Mouse (Mus musculus): Measurements from ENCODE around the gene Lmbr1l.

DNA sequence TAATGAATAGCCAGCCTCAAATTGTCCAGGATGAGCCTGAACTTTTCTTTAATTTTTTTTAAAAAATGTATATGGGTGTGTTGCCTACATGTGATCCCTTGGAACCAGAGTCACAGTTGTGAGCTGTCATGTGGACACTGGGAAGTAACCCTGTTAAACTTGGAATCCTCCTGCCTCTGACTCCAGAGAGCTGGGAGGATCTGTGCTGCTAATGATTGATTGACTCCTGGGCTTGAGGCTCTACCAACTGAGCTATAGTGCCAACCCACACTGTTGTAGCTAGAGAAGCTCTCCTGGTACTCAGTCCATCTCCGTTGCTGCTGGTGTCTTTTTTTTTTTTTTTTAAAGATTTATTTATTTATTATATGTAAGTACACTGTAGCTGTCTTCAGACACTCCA, 33.9 kb downstream of the Lmbr1l start:
- TF ChIP-seq CTCF (IDR thresholded peaks at IDR 0.05; ENCODE audit: control insufficient read depth, insufficient read depth, low read length) (no peak), POLR2A (IDR thresholded peaks at IDR 0.05; ENCODE audit: borderline replicate concordance, control insufficient read depth, low read depth, low read length) (no peak)

All from bone marrow, adult 2 months (tissue).